Mouse (Mus musculus) spleen, adult 2 months (tissue): Measurements from ENCODE around the gene Camta2. TPM values are rescaled to one million over a fixed set of nuclear protein-coding genes. Genes with fewer than 3 reads are reported as not detected.

Source experiments
- DNase-seq, 2 experiments: peaks; one replicate each; pipeline versions ENCODE4 v3.0.0 to v3.0.0-alpha.2; 2012 to 2021; ENCODE audit warnings: low spot score in 2 of 2, low read depth in 1 of 2
- H3K27ac ChIP-seq: fragments of 200-500 bp; 2 replicates; pipeline ENCODE4 v1.5.1; 2012; ENCODE audit warnings: low read length, inconsistent platforms; ENCODE audit not compliant: insufficient read depth
- H3K27me3 ChIP-seq: fragments of 200-500 bp; 2 replicates; pipeline ENCODE4 v1.6.1; 2012; ENCODE audit warnings: mild to moderate bottlenecking, moderate library complexity, low read length, inconsistent platforms; ENCODE audit not compliant: control insufficient read depth, insufficient read depth
- H3K36me3 ChIP-seq: fragments of 200-500 bp; 2 replicates; pipeline ENCODE4 v1.6.1; 2012; ENCODE audit warnings: mild to moderate bottlenecking, low read length, inconsistent platforms; ENCODE audit not compliant: control insufficient read depth, insufficient read depth
- H3K4me1 ChIP-seq: fragments of 200-500 bp; 2 replicates; pipeline ENCODE4 v1.6.1; 2011; ENCODE audit warnings: inconsistent platforms; ENCODE audit not compliant: control insufficient read depth, insufficient read depth, insufficient read length
- H3K4me3 ChIP-seq: fragments of 200-500 bp; 2 replicates; pipeline ENCODE4 v1.5.1; 2011; ENCODE audit warnings: mild to moderate bottlenecking, inconsistent platforms; ENCODE audit not compliant: insufficient read depth, insufficient read length; ENCODE audit errors: extremely low read depth
- CTCF ChIP-seq: fragments of 200-500 bp; IDR thresholded peaks from 2 replicates; pipeline ENCODE4 v1.5.1; 2011; ENCODE audit warnings: mild to moderate bottlenecking, inconsistent platforms; ENCODE audit not compliant: insufficient read depth, insufficient read length, insufficient replicate concordance; ENCODE audit errors: extremely low read depth
- POLR2A ChIP-seq: fragments of 200-500 bp; IDR thresholded peaks from 2 replicates; pipeline ENCODE4 v1.6.1; 2011; ENCODE audit warnings: low read depth, low read length, inconsistent platforms
- WGBS: fragments of 180-500 bp; shearing (Covaris S2); methylation state at CpG from one replicate; pipeline ENCODE4 v1.1.7; 2018; 5-methylcytosine and 5-hydroxymethylcytosine counted together
- polyA plus RNA-seq: library from polyadenylated mRNA; depleted of rRNA; stranded (reverse); fragments of >200 nt; gene quantifications from 2 replicates; pipeline ENCODE4 v1.2.3, GENCODE M21; 2012; rRNA removed

Gene Camta2
- polyA plus RNA-seq, 1 experiment = 36.6 TPM

- Histone ChIP-seq H3K36me3 (no peaks in the 10 kb centered on the region), H3K27me3 (no peaks in the 10 kb centered on the region), H3K4me3 (no peak overlapping the region), H3K4me1 (no peaks in the 10 kb centered on the region), H3K27ac (no peak overlapping the region)
- WGBS = 42% methylated on average over 4 of the region's 4 CpGs
- TF ChIP-seq POLR2A = no peak
- TF ChIP-seq CTCF = peak; percentile 56; the same call in 1 of the 2 replicates
- peak in 1 of 2 experiments; percentile 36 for DNase-seq
These were observed 62.4 kb downstream of the Camta2 start for GRCm38 (mm10) chr11:70625473-70625872.

GRCm38 (mm10) chr11:70623053-70623742, 64.7 kb downstream of the Camta2 start:
- H3K27ac ChIP-seq = no peak overlapping the region
- WGBS = 93% methylated on average over 10 of the region's 10 CpGs

GRCm38 (mm10) chr11:70621972-70622814, 65.7 kb downstream of the Camta2 start:
- H3K27ac ChIP-seq = no peak overlapping the region
- 86% methylated on average over 7 of the region's 7 CpGs for WGBS
- H3K27me3 ChIP-seq = no peaks in the 10 kb centered on the region
- H3K4me1 ChIP-seq = no peaks in the 10 kb centered on the region
- H3K4me3 ChIP-seq = no peak overlapping the region
- DNase-seq = no peak
- TF ChIP-seq CTCF (no peak), POLR2A (no peak)
- H3K36me3 ChIP-seq = no peaks in the 10 kb centered on the region

More at GRCm38 (mm10) chr11:70623053-70623742, 64.7 kb downstream of the Camta2 start:
- DNase-seq = no peak
- Histone ChIP-seq H3K4me3 (no peak overlapping the region), H3K27me3 (no peaks in the 10 kb centered on the region), H3K4me1 (no peaks in the 10 kb centered on the region), H3K36me3 (no peaks in the 10 kb centered on the region)
- no peak for TF ChIP-seq POLR2A
- TF ChIP-seq CTCF = no peak

Other genes starting within 250 kb of the Camta2 start
- gene Med11, start 236.2 kb downstream of the Camta2 start, polyA plus RNA-seq = 24.6 and 29.2 TPM in 2 replicates
- gene Zmynd15, start 228.7 kb downstream of the Camta2 start, polyA plus RNA-seq = 10.5 and 10.6 TPM in 2 replicates
- 28.8 TPM in 2 replicates for gene Cxcl16, start 228.1 kb downstream of the Camta2 start, polyA plus RNA-seq
- 0.77 and 1.3 TPM in 2 replicates for gene Tm4sf5, start 182.9 kb downstream of the Camta2 start, polyA plus RNA-seq
- gene Vmo1, start 173.5 kb downstream of the Camta2 start, polyA plus RNA-seq = 0.25 and 0.32 TPM in 2 replicates
- 0.18 TPM in 1 of 2 replicates, not detected in the other for gene Gltpd2, start 168.9 kb downstream of the Camta2 start, polyA plus RNA-seq
- gene Psmb6, start 162.7 kb downstream of the Camta2 start, polyA plus RNA-seq = 125 and 155 TPM in 2 replicates
- not detected in 2 replicates for gene Gm40193, start 155.2 kb downstream of the Camta2 start, polyA plus RNA-seq
- 12.3 and 13.9 TPM in 2 replicates for gene Pld2, start 148.0 kb downstream of the Camta2 start, polyA plus RNA-seq
- 74.8 and 91.9 TPM in 2 replicates for gene Mink1, start 125.2 kb downstream of the Camta2 start, polyA plus RNA-seq
- gene 4930544D05Rik, start 72.3 kb downstream of the Camta2 start, polyA plus RNA-seq = not detected in 2 replicates
- 0.66 and 0.99 TPM in 2 replicates for gene Chrne, start 68.9 kb downstream of the Camta2 start, polyA plus RNA-seq
- 6.8 and 9.3 TPM in 2 replicates for gene Gp1ba, start 49.0 kb downstream of the Camta2 start, polyA plus RNA-seq
- gene Rnf167, start 40.9 kb downstream of the Camta2 start, polyA plus RNA-seq = 137 and 158 TPM in 2 replicates
- 73.0 and 78.7 TPM in 2 replicates for gene Slc25a11, start 40.6 kb downstream of the Camta2 start, polyA plus RNA-seq
- gene Pfn1, start 33.5 kb downstream of the Camta2 start, polyA plus RNA-seq = 2,122 and 3,201 TPM in 2 replicates
- gene Eno3, start 30.9 kb downstream of the Camta2 start, polyA plus RNA-seq = 15.3 and 20.0 TPM in 2 replicates
- gene Spag7, start 18.7 kb downstream of the Camta2 start, polyA plus RNA-seq = 20.0 and 20.2 TPM in 2 replicates
- gene Inca1, start 12.1 kb upstream of the Camta2 start, polyA plus RNA-seq = 0.70 and 0.76 TPM in 2 replicates
- gene Kif1c, start 12.4 kb upstream of the Camta2 start, polyA plus RNA-seq = 17.5 and 19.5 TPM in 2 replicates
- gene Zfp3, start 76.1 kb upstream of the Camta2 start, polyA plus RNA-seq = 1.2 and 1.4 TPM in 2 replicates
- gene Scimp, start 124.5 kb upstream of the Camta2 start, polyA plus RNA-seq = 6.8 and 7.6 TPM in 2 replicates
- 2.3 TPM in 2 replicates for gene Rabep1, start 156.7 kb upstream of the Camta2 start, polyA plus RNA-seq